Mouse (Mus musculus) retina, postnatal 7 days (tissue): ENCODE data around the gene Dapp1.
A peak's percentile ranks its signal among the peaks of the same experiment; 100 is the strongest.
"Not testable (repeated sequence)": the region's sequence is repeated elsewhere in the genome, so short reads cannot be mapped to it uniquely, and the experiment has no call there.

ENCODE experiments used
- DNase-seq: peaks from one replicate; pipeline ENCODE4 v3.0.0-alpha.2; 2012; ENCODE audit warnings: low read depth, low spot score

The Dapp1 gene

GRCm38 (mm10) chr3:137954256-137954916, 27.0 kb downstream of the Dapp1 start:
- DNase-seq = no peak

- peak; percentile 30 for DNase-seq
Measured at GRCm38 (mm10) chr3:137952914-137953880, 28.1 kb downstream of the Dapp1 start.

GRCm38 (mm10) chr3:137952225-137952913, 29.0 kb downstream of the Dapp1 start:
- no peak for DNase-seq

GRCm38 (mm10) chr3:137951819-137952218, 29.5 kb downstream of the Dapp1 start:
- DNase-seq = no peak

- not testable (repeated sequence) for DNase-seq
Measured at GRCm38 (mm10) chr3:137951302-137951701, 30.0 kb downstream of the Dapp1 start.

GRCm38 (mm10) chr3:137950191-137950885, 31.0 kb downstream of the Dapp1 start:
- DNase-seq = no peak

- DNase-seq = no peak
Measured at GRCm38 (mm10) chr3:137947525-137947924, 33.8 kb downstream of the Dapp1 start.

GRCm38 (mm10) chr3:137946827-137947226, 34.5 kb downstream of the Dapp1 start:
- no peak for DNase-seq

GRCm38 (mm10) chr3:137943737-137944154, 37.6 kb downstream of the Dapp1 start:
- DNase-seq = no peak

- no peak for DNase-seq
Measured at GRCm38 (mm10) chr3:137942098-137942622, 39.2 kb downstream of the Dapp1 start.

- DNase-seq = no peak
Measured at GRCm38 (mm10) chr3:137941555-137941954, 39.8 kb downstream of the Dapp1 start.

- no peak for DNase-seq
Measured at GRCm38 (mm10) chr3:137940757-137941156, 40.6 kb downstream of the Dapp1 start.

- DNase-seq = no peak
Measured at GRCm38 (mm10) chr3:137938608-137939007, 42.7 kb downstream of the Dapp1 start.

- DNase-seq = no peak
Measured at GRCm38 (mm10) chr3:137936541-137936940, 44.8 kb downstream of the Dapp1 start.

- DNase-seq = no peak
Measured at GRCm38 (mm10) chr3:137935570-137936525, 45.5 kb downstream of the Dapp1 start.

- no peak for DNase-seq
Measured at GRCm38 (mm10) chr3:137933986-137934385, 47.4 kb downstream of the Dapp1 start.

- no peak for DNase-seq
Measured at GRCm38 (mm10) chr3:137932748-137933147, 48.6 kb downstream of the Dapp1 start.

- DNase-seq = no peak
Measured at GRCm38 (mm10) chr3:137929940-137930339, 51.4 kb downstream of the Dapp1 start.

GRCm38 (mm10) chr3:137927010-137927409, 54.3 kb downstream of the Dapp1 start:
- no peak for DNase-seq

GRCm38 (mm10) chr3:137920594-137920993, 60.8 kb downstream of the Dapp1 start:
- DNase-seq = no peak
